Mouse (Mus musculus): ENCODE results near the gene Scyl3.

Scyl3 gene

DNA sequence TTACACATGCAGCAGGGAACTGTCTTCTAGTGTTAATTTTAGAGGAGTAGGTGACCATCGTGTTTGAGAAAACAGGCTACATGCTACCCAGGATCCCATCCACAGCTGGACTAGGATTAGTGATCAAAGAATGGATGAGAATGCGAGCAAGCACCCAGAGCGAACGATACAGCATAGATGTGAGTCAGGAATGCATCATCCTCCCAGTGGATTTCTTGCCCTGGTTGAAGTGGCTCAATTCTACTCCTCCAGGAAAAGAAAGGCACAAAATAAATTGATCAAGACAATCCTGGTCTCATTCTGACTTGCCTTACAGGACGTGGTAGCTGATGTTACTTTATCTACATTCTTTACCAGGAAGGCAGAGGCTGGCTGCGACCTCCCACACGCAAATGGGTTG is at the start of gene Scyl3:
Scyl3 (plus strand) TSS at position 255 of the 400 bp plus-strand sequence.
- DNase-seq = no peak

DNA sequence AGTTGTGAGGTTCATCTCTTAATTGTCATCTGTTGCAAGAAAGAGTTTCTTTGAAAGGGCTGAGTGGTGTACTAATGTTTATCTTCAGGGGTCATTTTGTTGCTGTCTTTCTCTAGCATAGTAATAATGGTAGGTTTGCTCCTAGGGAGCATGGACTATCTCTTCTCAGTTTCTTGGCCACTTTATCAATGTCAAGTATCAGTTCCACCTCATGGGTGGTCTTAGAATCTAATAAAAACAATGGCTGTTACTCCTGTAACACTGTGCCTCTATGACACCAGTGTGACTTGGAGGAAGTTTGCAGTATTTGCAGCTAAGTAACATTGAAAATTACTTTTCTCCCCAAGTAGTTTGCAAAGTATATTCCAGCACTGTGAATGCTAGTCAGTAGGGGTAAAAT is 39.3 kb upstream of the Scyl3 start:
- DNase-seq = no peak

DNA sequence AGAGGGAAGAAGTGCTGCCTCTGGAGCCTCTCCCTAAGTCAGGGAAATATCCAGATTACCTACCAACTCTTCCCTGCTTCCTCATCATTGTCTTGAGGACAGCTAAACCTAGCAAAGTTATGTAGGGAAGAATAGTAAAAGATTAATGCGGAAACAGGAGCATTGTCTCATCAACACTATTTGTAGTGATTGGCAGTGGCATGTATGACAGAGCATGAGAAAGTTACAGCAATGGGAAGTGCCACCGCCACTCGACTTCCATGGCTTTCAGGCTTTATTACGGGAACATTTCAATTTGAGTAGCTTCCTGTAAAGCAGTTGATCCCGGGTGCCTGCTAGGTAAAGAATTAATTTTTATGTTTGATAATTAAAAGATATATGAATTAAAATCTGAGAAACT is 35.6 kb upstream of the Scyl3 start:
- DNase-seq = no peak

DNA sequence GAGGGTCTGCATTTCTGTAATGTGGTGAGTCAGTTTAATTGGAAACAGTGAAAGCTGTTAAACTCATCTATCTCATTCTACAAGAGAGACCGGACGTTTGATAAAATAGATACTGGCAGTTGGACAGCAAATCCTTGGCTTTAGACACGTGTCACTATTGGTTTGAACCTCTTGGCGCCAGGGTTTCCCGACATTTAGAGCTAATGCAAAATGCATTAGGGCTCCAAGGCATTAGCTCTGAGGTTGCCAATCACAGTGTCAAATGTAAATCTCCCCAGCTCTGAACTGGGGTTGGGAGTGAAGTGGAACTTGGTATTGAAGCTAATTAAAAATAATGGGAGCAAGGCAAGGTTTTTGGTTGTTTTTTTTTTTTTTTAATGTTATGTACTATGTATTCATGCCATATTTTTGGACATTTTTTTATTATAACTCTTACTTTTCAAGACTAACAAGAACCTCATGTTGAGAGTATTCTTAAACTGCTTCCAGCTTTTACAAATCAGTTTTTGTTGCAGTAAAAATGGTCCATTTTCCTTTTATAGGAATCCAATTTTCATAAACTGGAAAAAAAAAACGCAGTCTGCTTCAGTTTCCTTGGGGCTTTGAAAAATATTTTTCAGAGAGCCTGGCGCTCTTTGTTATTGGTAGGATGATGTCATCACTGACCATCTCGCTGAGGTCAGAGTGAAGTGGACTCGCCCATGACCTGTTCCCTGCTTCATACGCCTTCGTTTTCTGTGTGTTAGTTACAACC is 34.9 kb upstream of the Scyl3 start:
- DNase-seq = no peak

DNA sequence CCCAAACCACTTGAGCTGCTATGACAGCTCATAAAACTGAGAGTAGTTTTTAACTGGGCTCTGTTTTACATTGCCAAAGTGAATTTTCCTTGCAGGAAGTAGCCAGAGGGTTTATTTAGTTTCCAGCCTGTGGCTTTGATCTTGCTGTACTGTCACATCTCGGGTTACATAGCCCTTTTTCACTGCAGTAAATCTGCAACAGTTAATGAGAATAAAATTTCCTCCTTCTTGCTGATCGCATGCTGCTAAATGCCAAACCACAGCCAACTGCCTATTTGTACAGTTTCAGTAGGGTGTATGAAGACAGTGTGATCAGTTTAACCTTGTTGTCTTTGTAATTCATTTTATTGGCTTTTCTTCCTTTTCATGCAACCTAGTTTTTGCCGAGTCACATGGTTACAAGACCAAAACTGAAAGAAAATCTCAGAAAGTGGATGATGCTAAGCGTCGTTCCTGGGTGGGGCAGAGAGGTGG is 30.6 kb upstream of the Scyl3 start:
- DNase-seq = no peak

DNA sequence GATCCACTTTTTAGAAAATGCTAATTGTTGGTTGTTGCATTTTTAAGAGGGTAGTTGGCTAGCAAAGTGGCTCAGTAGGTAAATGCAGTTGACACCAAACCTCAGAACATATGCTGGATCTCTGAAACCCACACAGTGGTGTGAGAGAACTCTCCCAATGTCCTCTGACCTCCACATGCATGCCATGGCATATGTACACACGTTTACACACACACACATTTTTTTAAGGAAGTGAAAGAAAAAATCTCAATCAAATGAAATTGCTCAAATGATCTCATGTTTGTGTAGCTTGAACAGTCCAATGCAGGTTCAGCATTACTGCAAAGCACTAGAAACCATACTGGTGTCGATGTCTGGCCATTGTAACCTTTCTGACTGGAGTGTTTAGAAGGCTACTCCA is 29.3 kb upstream of the Scyl3 start:
- DNase-seq = no peak

DNA sequence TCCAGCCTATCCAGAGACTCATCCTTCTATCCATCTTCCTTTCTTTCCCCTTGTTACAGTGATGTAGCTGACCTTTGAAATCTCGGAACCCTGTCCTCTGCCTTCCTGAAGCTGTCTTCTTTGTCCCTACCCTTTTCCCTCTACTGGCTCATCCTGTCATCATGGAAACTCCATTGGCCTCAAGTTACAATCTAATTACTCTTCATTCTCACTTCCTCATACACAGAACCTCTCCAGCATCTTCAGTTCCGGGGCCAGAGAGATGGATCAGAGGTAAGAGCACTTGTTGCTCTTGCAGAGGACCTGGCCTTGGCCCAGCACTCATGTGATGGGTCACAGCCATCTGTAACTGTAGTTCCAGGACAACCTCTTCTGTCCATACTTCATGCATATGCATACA is 28.7 kb upstream of the Scyl3 start:
- DNase-seq = no peak

DNA sequence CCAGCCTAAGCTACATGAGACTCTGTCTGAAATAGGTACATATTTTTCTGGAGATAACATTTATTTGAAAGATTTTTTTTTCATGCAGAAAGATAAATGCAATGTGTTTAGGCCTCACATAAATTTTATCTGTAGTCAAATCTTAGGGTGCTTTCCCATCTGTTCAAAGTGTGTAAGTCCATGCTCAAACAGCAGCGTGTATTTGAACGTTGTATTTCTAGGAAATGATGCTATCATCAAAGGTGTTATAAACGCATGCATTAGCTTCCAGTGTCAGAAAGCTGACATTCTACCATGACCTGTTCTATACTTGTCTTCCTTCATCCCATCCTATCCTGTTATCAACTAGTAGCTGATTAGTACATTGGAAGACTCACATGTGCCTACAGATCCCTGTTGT is 25.5 kb upstream of the Scyl3 start:
- DNase-seq = no peak

DNA sequence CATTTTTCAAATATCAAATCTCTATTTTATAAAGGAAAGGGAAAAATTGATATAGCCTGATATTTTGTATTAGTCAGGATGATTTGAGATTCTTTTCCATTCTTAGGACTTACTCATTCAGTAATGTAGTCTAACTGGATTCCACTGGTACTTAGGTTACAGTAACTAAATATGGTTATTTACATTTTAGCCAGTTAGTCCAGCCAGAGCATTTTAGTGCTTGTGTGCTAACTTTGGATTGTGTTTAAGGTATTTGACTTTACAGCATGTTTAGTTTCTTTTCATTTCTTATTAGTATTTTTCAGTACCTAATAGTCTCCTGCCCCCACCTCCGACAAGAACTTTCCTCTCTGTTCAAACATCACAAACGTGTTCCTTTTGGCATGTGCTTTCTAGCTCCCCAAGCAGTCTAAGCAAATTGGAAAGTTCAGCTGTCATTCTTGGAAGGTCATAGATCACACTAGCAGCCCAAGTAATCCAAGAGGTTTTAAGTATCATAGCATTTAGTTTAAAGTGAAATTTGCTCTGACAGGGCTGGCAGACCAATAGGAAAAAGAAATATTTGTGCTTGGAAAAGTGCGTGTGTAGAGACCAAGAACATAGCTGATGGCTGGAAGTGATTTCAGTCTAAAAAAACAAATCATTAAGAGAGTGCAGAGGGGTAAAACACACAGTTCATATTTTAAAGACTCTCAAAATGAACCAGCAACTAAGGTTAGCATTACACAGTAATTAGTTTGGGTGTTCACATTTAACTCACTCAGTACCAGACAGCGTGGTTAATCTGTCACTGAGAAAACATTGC is 21.7 kb upstream of the Scyl3 start:
- DNase-seq = no peak

DNA sequence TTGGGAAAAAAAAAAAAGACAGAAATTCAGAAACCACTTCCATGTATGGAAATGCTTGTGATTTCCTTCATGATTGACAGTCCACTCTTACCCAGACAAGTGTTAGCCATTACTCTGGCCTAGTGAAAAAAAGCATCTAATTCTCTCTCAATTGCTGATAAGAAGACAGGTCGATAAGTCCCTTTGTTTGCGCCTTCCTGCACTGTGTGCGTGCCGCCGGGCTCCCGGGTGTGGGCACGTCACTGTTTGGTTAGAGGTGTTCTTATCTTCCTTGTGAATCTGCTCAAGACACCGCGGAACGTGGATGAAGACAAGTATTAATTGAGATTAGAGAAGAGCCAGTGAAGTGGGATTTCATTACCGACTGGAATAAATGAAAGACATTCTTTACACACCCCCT is 20.5 kb upstream of the Scyl3 start:
- no peak for DNase-seq

DNA sequence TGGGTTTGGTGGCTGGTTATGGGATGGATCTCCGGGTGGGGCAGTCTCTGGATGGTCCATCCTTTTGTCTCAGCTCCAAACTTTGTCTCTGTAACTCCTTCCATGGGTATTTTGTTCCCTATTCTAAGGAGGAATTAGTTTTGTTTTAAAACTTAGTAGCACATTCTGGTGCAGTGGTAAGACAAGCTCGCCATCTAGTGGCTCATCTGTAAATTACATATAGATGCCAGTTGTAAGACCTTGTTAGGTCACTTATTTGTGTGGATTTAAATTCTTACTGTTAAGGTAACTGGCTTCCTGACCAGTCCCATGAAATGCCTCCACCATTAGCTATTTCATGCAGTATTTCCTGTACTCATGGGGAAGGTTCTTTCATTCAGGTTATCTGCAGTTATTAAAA is 18.6 kb upstream of the Scyl3 start:
- DNase-seq = peak; percentile 19

DNA sequence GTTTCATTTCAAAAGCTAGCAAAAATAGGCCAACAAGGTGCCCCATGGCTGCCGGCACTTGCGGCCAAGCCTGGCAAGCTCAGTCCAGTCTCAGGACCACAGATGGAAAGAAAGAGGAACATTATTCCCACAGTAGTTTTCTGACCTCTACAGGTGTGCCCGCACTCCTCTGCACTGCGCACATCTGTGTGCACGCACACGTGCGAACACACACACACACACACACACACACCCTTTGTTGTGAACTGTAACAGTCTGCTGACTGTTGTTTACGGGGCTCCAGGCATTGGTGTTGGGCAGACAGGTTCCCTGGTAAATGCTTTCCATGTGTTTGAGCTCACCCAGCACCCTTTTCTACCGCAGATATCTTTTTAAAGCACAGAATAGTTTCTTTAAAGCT is 18.1 kb upstream of the Scyl3 start:
- no peak for DNase-seq

DNA sequence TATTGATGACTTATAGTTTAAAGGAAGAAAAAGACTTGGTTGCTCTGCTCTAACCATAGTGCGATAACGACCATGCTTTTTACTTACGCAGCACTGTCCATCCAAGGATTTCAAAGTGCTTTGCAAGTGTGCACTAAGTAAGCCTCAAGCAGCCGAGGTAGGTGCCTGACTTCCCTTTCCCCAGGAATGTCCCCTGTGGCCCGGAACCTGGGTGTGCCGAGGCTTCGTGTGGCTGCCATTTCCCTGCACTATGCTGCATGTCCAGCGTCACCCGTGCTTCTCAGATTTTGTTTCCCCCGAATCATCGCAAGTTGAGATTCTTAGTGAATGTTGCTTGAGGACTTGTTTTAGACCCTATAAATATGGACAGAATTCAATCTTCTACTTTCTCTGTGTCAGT is 16.9 kb upstream of the Scyl3 start:
- DNase-seq = no peak

DNA sequence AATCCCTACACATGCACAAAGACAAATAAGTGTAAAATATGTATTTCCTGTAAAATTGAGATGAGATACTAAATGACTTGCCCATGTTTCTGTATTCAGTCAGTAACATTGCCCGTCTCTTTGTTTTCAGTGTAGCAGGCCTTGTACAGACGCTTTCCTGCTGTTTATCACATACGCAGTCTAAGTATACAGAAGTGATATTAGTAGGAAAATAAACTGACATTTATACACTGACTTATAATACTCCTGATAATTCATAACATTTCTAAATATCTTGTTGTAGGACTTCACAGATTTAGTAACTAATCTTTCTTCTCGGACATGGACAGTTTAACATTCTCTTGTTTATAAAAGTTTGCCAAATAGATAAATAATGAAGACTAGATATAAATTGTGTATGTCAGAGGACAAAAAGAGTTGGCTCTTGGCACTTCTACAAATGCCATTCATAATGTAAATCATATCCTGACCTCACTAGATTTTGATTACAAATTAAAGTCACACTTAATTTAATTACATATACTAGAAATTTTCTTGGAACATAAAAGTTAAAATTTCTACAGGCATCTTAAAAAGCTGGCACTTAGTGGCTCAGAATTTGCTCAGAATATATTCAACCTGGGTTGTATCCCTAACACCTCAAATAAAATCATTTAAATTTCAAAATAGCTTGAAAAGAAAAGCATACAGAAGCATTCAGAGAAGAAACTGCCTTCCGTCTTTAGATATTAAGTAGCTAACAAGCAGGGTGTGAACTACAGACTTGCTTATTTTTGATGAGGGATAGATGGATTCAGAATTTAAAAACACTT is 11.3 kb upstream of the Scyl3 start:
- no peak for DNase-seq

DNA sequence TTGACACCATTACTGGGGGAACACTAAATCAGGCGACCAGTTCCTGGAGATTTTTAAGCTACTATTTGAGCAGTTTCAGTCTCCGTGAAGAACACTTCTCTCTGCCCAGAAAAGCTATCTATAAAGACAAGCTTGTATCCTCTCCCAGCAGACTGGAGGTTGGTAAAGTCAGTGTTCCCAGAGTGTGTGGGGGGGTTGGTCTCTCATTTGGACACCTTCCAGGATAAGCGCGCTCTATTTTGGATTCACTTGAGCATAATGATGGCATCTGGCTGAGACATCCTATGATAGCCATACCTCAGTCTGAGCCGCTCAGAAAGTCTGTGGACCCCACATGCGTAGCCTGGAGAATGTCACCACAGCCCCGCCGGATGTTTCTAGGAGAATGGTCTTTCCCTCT is 4.8 kb upstream of the Scyl3 start:
- DNase-seq = no peak

DNA sequence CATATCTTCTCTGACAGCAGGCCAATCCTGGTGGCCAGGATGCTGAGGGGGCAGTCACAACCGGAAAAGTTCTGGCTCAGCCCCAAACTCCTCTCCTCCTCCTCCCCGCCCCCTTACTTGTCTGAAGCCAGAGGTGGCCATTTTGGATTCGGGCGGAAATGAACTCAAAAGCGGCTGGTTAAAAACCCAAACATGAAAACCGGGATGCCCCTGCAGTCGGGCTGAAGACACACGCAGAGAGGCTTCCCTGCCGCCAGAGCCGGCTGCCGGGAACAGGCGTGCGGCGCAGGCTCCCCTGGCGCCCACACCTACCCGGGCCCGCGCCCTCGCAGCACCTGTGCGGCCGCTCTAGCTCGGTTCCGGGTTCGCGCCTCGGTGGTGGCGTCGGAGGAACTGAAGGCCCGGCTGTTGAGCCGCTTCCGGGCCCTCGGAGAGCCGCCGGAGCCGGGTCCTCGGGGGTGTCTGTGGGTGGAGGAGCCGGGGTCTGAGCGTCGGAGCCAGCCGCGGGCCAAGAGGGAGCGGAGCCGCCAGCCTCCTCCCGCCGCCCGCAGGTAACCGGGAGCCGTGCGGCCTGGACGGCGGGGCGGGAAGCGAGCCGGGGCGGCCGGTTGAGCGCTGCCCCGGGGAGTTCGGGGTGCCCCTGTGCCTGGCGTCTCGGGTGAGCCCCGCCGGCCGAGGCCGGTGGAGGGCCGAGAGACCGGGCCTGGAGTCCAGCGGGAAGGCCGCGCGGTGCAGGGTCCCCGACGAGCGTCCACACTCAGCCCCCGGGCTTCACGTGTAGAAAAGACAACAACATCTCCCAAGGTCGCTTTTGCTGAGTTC is 947 bp downstream of the Scyl3 start:
- DNase-seq = peak; percentile 90

DNA sequence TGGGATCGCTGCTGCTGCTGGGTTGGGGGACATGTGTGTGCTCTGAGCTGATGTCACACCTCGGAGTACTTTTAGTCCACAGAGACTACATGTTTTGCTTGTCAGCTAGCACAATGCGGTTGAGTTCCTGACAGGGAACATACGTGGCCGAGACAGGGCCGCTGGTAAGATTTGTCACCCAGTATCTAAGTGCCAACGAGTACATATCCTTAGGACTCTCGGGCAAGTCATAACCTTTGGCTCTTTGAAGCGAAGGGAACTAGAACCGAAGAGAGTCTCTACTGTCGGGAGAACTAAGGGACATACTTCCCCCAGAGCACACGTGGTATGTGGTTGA is 1.5 kb downstream of the Scyl3 start:
- DNase-seq = no peak

DNA sequence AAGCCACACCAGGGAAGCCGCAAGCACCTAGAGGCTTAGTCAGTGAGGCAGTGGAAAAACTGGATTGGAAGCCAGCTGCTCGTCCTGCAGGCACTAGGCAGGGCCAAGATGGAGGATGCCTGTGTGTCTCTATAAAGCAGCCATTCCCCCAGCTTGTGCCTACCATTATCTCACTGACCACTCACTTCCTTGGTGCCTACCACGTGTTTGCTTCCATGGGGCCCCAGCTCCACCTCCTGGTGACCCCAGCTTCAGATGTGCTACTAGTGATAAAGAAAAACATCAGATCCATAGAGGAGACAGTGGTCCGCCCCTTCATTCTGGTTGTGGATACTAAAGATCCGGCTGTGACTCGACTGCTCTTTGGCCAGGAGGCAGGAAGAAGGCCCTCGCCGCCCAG is 2.9 kb downstream of the Scyl3 start:
- no peak for DNase-seq

DNA sequence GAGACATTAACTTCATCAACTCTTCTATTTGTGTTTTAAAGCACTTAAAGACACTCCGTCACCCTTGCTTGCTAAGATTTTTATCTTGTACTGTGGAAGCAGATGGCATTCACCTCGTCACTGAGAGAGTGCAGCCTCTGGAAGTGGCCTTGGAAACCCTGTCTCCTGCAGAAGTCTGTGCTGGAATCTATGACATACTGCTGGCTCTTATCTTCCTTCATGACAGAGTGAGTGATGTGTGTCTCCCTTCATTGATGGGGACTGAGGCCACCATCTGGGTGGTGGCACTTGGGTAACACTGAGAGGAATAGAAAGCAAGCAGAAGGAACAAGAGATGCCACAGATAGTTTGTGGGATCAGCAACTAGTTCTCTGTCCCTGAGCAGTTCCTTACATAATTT is 5.7 kb downstream of the Scyl3 start:
- DNase-seq = no peak

DNA sequence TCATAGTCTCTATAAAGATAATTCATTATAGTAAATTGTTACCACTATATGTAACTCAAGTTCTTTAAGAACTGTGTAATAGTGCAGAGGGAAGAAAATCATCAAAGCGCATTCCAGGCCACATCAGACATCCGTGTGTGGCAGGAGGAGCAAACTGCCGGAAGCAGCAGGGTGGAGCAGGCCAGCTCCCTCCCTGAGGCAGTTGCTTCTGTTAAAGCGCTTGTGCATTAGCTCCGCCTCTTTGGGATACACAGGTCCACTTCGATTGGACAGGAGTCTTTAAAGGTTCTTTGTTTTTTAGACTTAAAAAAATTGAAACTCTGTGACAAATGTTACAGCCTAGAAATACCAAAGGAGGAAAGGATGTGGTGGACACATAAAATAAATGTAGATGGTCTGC is 13.2 kb downstream of the Scyl3 start:
- DNase-seq = no peak

DNA sequence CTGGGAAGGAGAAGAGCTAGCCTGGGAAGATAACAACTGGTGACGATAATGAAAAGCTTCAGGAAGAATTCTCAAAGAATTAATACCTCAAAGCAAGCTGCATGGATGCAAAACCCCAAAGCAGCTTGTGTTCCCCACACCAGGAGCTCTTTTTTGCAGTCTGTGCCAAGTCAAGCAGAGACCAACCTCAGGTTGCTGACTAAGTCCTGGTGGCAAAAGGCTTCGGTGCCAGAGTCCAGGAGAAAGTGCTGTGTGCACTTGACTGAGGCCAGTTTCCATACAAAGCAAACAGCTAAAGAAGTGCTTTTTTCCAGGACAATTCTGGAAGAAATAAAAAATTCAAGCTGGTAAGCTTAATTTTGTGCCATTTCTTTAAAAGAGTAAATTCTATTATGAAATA is 24.5 kb downstream of the Scyl3 start:
- no peak for DNase-seq

DNA sequence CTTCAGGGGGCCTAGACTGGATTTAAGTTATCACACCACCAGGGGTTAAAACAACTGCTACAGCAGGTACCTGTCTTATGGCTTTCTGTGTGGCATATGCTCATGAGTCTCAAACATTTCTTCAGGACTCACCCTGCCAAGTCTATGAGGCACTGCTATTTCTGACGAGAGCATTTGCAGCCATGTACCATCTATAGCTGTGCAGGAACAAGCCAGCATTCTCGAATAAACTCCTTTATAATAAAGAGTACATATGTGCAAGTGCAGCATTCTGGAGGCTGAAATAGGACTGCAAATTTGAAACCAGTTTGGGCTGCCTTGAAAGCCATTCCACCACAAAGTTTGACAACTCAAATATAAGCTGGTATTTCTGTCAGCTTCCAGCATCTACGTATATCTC is 29.1 kb downstream of the Scyl3 start:
- no peak for DNase-seq
